Mouse (Mus musculus) forebrain, embryonic 11.5 days (tissue): ENCODE data around the gene Cuta. TPM values are rescaled to one million over a fixed set of nuclear protein-coding genes. Genes with fewer than 3 reads are reported as not detected.

Experiments
- ATAC-seq: fragments of 200-750 bp; cut with Nextera tagmentation; replicated peaks from 2 replicates; pipeline ENCODE4 v1.8.0; 2017; ENCODE audit warnings: moderate TSS enrichment; ENCODE audit not compliant: low FRiP score
- DNase-seq: peaks from one replicate; pipeline ENCODE4 v3.0.0-alpha.2; 2017; ENCODE audit warnings: low spot score
- H3K27ac ChIP-seq: fragments of 300-500 bp; sonication (generic); 2 replicates; pipeline ENCODE4 v1.5.1; 2014; ENCODE audit warnings: low read depth, low read length
- H3K27me3 ChIP-seq: fragments of 300-500 bp; sonication (generic); 2 replicates; pipeline ENCODE4 v1.6.1; 2014; ENCODE audit warnings: mild to moderate bottlenecking, low read length, mixed read lengths; ENCODE audit not compliant: control insufficient read depth, insufficient read depth
- H3K36me3 ChIP-seq: fragments of 300-500 bp; sonication (generic); 2 replicates; pipeline ENCODE4 v1.6.1; 2014; ENCODE audit warnings: mild to moderate bottlenecking, low read length, moderate library complexity, mixed read lengths; ENCODE audit not compliant: control insufficient read depth, insufficient read depth
- H3K4me1 ChIP-seq: fragments of 300-500 bp; sonication (generic); replicated peaks from 2 replicates; pipeline ENCODE4 v1.6.1; 2014; ENCODE audit warnings: low read length, mixed read lengths; ENCODE audit not compliant: control insufficient read depth, insufficient read depth
- H3K4me2 ChIP-seq: fragments of 300-500 bp; sonication (generic); 2 replicates; pipeline ENCODE4 v1.6.1; 2014; ENCODE audit warnings: low read depth, mild to moderate bottlenecking, low read length, moderate library complexity, mixed read lengths; ENCODE audit not compliant: severe bottlenecking
- H3K4me3 ChIP-seq: fragments of 300-500 bp; sonication (generic); 2 replicates; pipeline ENCODE4 v1.5.1; 2014; ENCODE audit warnings: low read depth, low read length
- H3K9ac ChIP-seq: fragments of 300-500 bp; sonication (generic); 2 replicates; pipeline ENCODE4 v1.6.1; 2014; ENCODE audit warnings: low read length
- H3K9me3 ChIP-seq: fragments of 300-500 bp; sonication (generic); 2 replicates; pipeline ENCODE4 v1.6.1; 2016; ENCODE audit warnings: low read length, mixed read lengths; ENCODE audit not compliant: control insufficient read depth
- WGBS: fragments of 180-500 bp; shearing (Covaris S2); extraction: QIAGEN DNeasy Blood & Tissue Kit; methylation state at CpG from one replicate; pipeline ENCODE4 v1.1.7; 2014; 5-methylcytosine and 5-hydroxymethylcytosine counted together
- polyA plus RNA-seq: library from polyadenylated mRNA; unstranded; fragments of >200 nt; fragmentation: Nextera tagmentation; extraction: Ambion mirVana; gene quantifications from 2 replicates; pipeline ENCODE4 v1.2.1, GENCODE M21; 2014

Gene Cuta
- polyA plus RNA-seq, 1 experiment from 2014 or later: 154 TPM

GRCm38 (mm10) chr17:26972703-26973574 lies 33.6 kb upstream of the Cuta start, which contains the start of gene Zbtb9:
TSS of gene Zbtb9 (plus strand) at chr17:26973167.
- peaks cover 5% of the 10 kb centered on the region; the same call in 1 of the 2 replicates for H3K4me1 ChIP-seq
- peak within 1 kb of the TSS; percentile 81 for H3K9ac ChIP-seq
- ATAC-seq (peak; percentile 99), DNase-seq (peak; percentile 98)
- H3K4me2 ChIP-seq: peak within 1 kb of the TSS; percentile 93
- H3K36me3 ChIP-seq: peaks cover 9% of the 10 kb centered on the region; the same call in 1 of the 2 replicates
- under 1% methylated on average over 75 of the region's 75 CpGs for WGBS
- peak within 1 kb of the TSS; percentile 39; the same call in 1 of the 2 replicates for H3K27ac ChIP-seq
- H3K27me3 ChIP-seq: no peaks in the 10 kb centered on the region
- peak within 1 kb of the TSS; percentile 82 for H3K4me3 ChIP-seq
- no peaks in the 10 kb centered on the region for H3K9me3 ChIP-seq

- Histone ChIP-seq H3K9me3 (no peaks in the 10 kb centered on the region), H3K9ac (peak overlapping the region; percentile 81), H3K27me3 (no peaks in the 10 kb centered on the region), H3K4me3 (peak overlapping the region; percentile 82), H3K27ac (no peak overlapping the region), H3K4me1 (peaks cover 5% of the 10 kb centered on the region; the same call in 1 of the 2 replicates), H3K4me2 (peak overlapping the region; percentile 81), H3K36me3 (peaks cover 9% of the 10 kb centered on the region; the same call in 1 of the 2 replicates)
- 11% methylated on average over 3 of the region's 3 CpGs for WGBS
- ATAC-seq (no peak), DNase-seq (no peak)
Measured at GRCm38 (mm10) chr17:26972107-26972506, 32.7 kb upstream of the Cuta start.

- 0 out of 2 replicates have a peak overlapping the region, but pooled peaks have one; percentile 81 for H3K4me2 ChIP-seq
- peak; percentile 52 for DNase-seq
- H3K36me3 ChIP-seq: peaks cover 9% of the 10 kb centered on the region; the same call in 1 of the 2 replicates
- no peak overlapping the region for H3K4me3 ChIP-seq
- H3K4me1 ChIP-seq: peaks cover 5% of the 10 kb centered on the region; the same call in 1 of the 2 replicates
- peak overlapping the region; percentile 10; the same call in 1 of the 2 replicates for H3K9ac ChIP-seq
- H3K9me3 ChIP-seq: no peaks in the 10 kb centered on the region
- WGBS: 61% methylated on average over 8 of the region's 8 CpGs
- ATAC-seq: no peak
- no peaks in the 10 kb centered on the region for H3K27me3 ChIP-seq
- no peak overlapping the region for H3K27ac ChIP-seq
Measured at GRCm38 (mm10) chr17:26971247-26971905, 32.0 kb upstream of the Cuta start.

GRCm38 (mm10) chr17:26970221-26970620 lies 30.9 kb upstream of the Cuta start:
- Histone ChIP-seq H3K27me3 (no peaks in the 10 kb centered on the region), H3K4me3 (no peak overlapping the region), H3K9me3 (no peaks in the 10 kb centered on the region), H3K27ac (no peak overlapping the region), H3K9ac (no peak overlapping the region), H3K36me3 (peaks cover 3% of the 10 kb centered on the region; the same call in 1 of the 2 replicates), H3K4me1 (peaks cover 5% of the 10 kb centered on the region; the same call in 1 of the 2 replicates), H3K4me2 (no peak overlapping the region)
- WGBS: 79% methylated on average over 12 of the region's 12 CpGs
- no peak for DNase-seq
- ATAC-seq: no peak

GRCm38 (mm10) chr17:26969257-26969656 lies 29.9 kb upstream of the Cuta start:
- no peak overlapping the region for H3K4me3 ChIP-seq
- ATAC-seq (no peak), DNase-seq (no peak)
- peaks cover 2% of the 10 kb centered on the region for H3K36me3 ChIP-seq
- no peaks in the 10 kb centered on the region for H3K27me3 ChIP-seq
- H3K4me1 ChIP-seq: peaks cover 5% of the 10 kb centered on the region; the same call in 1 of the 2 replicates
- no peak overlapping the region for H3K4me2 ChIP-seq
- H3K27ac ChIP-seq: 0 out of 2 replicates have a peak overlapping the region, but pooled peaks have one; percentile 3
- no peaks in the 10 kb centered on the region for H3K9me3 ChIP-seq
- H3K9ac ChIP-seq: no peak overlapping the region
- WGBS: 91% methylated on average over 6 of the region's 6 CpGs

GRCm38 (mm10) chr17:26968200-26968611 lies 28.8 kb upstream of the Cuta start:
- Histone ChIP-seq H3K4me2 (no peak overlapping the region), H3K9ac (no peak overlapping the region), H3K4me1 (no peaks in the 10 kb centered on the region; the same call in 1 of the 2 replicates), H3K27me3 (no peaks in the 10 kb centered on the region), H3K27ac (no peak overlapping the region), H3K4me3 (no peak overlapping the region), H3K9me3 (no peaks in the 10 kb centered on the region), H3K36me3 (peaks cover 2% of the 10 kb centered on the region)
- DNase-seq (no peak), ATAC-seq (no peak)
- WGBS: 85% methylated on average over 6 of the region's 6 CpGs

GRCm38 (mm10) chr17:26967477-26967876 lies 28.1 kb upstream of the Cuta start:
- Histone ChIP-seq H3K4me1 (no peaks in the 10 kb centered on the region; the same call in 1 of the 2 replicates), H3K4me3 (no peak overlapping the region), H3K27me3 (no peaks in the 10 kb centered on the region), H3K36me3 (peaks cover 2% of the 10 kb centered on the region), H3K27ac (no peak overlapping the region), H3K4me2 (no peak overlapping the region), H3K9ac (no peak overlapping the region), H3K9me3 (no peaks in the 10 kb centered on the region)
- 91% methylated on average over 6 of the region's 6 CpGs for WGBS
- no peak for DNase-seq
- ATAC-seq: no peak

GRCm38 (mm10) chr17:26966993-26967392 lies 27.6 kb upstream of the Cuta start:
- no peak overlapping the region for H3K4me3 ChIP-seq
- 92% methylated on average over 11 of the region's 11 CpGs for WGBS
- H3K4me2 ChIP-seq: no peak overlapping the region
- no peak overlapping the region for H3K9ac ChIP-seq
- peaks cover 4% of the 10 kb centered on the region for H3K36me3 ChIP-seq
- no peak overlapping the region for H3K27ac ChIP-seq
- ATAC-seq (no peak), DNase-seq (no peak)
- no peaks in the 10 kb centered on the region for H3K27me3 ChIP-seq
- no peaks in the 10 kb centered on the region for H3K9me3 ChIP-seq
- no peaks in the 10 kb centered on the region; the same call in 1 of the 2 replicates for H3K4me1 ChIP-seq
